8 mouse cellular contexts compared by ENCODE assay signal in the genomic region with DNA sequence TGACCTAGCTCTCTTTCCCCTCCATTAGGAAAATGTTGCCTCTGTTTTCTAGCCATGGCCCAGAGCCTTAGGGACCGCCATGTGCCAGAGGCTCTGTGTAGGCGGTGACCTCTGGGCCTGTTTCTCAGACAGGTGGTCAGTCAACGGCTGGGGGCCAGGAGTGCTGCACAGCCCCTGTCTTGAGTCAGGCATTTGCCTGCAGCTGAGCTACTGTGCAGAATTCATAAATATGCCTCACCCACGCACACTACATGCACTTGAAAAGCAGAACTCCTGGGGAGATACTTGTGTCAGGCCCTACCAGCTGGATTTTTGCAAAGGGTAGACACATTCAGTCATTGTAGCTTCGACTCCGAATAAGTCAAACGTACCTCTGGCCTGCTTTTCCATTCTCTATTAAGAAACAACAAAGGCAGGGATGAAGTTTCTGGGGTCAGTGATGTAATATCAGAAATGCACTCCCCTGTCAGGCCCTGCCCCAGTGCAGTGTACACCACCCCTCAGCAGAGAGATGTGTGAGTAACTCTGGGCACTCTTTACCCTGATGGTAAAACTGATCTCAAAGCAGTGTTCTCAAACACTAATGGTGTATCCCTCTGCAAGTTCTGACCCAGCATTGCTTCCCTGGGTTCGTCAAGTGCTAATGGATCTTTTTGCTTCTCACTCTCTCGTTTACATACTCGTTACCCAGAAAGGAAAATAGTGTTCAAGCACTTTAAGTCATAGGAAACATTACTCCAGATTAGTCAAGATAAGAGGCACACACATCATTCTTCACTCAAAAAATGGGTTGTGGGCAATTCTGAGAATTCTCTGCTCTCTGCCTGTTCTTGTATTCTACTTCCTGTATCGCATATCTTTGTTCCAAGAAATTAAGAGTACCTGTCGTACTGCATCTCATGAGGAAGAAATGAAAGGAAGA.
A peak's percentile ranks its signal among the peaks of the same experiment; 100 is the strongest.
DNase-seq lines count a peak whose midpoint lies in the region; ATAC-seq and TF ChIP-seq lines count a peak whose summit lies in the region.

No protein-coding gene starts in this region.

- TF ChIP-seq CTCF in liver, adult 2 months (IDR thresholded peaks at IDR 0.05; ENCODE audit: low read depth, low read length), result no peak

- peak overlapping the region; percentile 46; the same call in 1 of the 2 replicates for H3K4me3 ChIP-seq in liver, adult 2 months (ENCODE audit: insufficient read depth, low read depth, low read length)
- no peak overlapping the region for H3K4me3 ChIP-seq in liver, embryonic 12.5 days
- no peak overlapping the region for H3K4me3 ChIP-seq in midbrain, embryonic 15.5 days

- no peak for ATAC-seq in liver, embryonic 12.5 days
- ATAC-seq in megakaryocyte-erythroid progenitor cell, adult 5-6 weeks (replicated peaks; ENCODE audit: low FRiP score, low TSS enrichment, poor library complexity, severe bottlenecking), result peak; percentile 35
- no peak for ATAC-seq in midbrain, embryonic 15.5 days (replicated peaks)

- H3K36me3 ChIP-seq in liver, adult 2 months (ENCODE audit: control insufficient read depth, insufficient read depth, low read length), result no peaks in the 10 kb centered on the region; the same call in 1 of the 2 replicates
- no peaks in the 10 kb centered on the region for H3K36me3 ChIP-seq in liver, embryonic 12.5 days
- H3K36me3 ChIP-seq in midbrain, embryonic 15.5 days (replicated peaks), result no peaks in the 10 kb centered on the region

- no peaks in the 10 kb centered on the region for H3K27me3 ChIP-seq in liver, adult 2 months (ENCODE audit: control insufficient read depth, insufficient read depth, low read length)
- no peaks in the 10 kb centered on the region for H3K27me3 ChIP-seq in liver, embryonic 12.5 days (replicated peaks)
- no peaks in the 10 kb centered on the region for H3K27me3 ChIP-seq in midbrain, embryonic 15.5 days (replicated peaks)

- no peak overlapping the region for H3K9ac ChIP-seq in liver, adult 2 months (ENCODE audit: low read depth, low read length)
- H3K9ac ChIP-seq in liver, embryonic 12.5 days, result no peak overlapping the region
- H3K9ac ChIP-seq in midbrain, embryonic 15.5 days, result no peak overlapping the region

- WGBS in liver, adult 2 months, result 70% methylated on average over 12 of the region's 12 CpGs
- WGBS in liver, embryonic 12.5 days (ENCODE audit: insufficient replicate concordance), result 69% methylated on average over 12 of the region's 12 CpGs
- WGBS in midbrain, embryonic 15.5 days, result 74% methylated on average over 12 of the region's 12 CpGs

- no peaks in the 10 kb centered on the region; the same call in 1 of the 2 replicates for H3K79me2 ChIP-seq in liver, adult 2 months (ENCODE audit: control insufficient read depth, insufficient read depth, low read length)

- TF ChIP-seq POLR2A in liver, adult 2 months (IDR thresholded peaks at IDR 0.05; ENCODE audit: extremely low read depth, insufficient read depth, low read length), result no peak

- H3K9me3 ChIP-seq in liver, embryonic 12.5 days (replicated peaks), result no peaks in the 10 kb centered on the region
- H3K9me3 ChIP-seq in midbrain, embryonic 15.5 days, result no peaks in the 10 kb centered on the region

- H3K4me1 ChIP-seq in liver, adult 2 months (ENCODE audit: control insufficient read depth, insufficient read depth, low read length), result peaks cover 7% of the 10 kb centered on the region
- no peaks in the 10 kb centered on the region for H3K4me1 ChIP-seq in liver, embryonic 12.5 days
- peaks cover 12% of the 10 kb centered on the region for H3K4me1 ChIP-seq in midbrain, embryonic 15.5 days

- no peak overlapping the region for H3K4me2 ChIP-seq in liver, embryonic 12.5 days
- H3K4me2 ChIP-seq in midbrain, embryonic 15.5 days, result no peak overlapping the region

- peak overlapping the region; percentile 35 for H3K27ac ChIP-seq in liver, adult 2 months (replicated peaks; ENCODE audit: insufficient read depth, low read depth, low read length)
- H3K27ac ChIP-seq in liver, embryonic 12.5 days, result no peak overlapping the region
- H3K27ac ChIP-seq in midbrain, embryonic 15.5 days, result no peak overlapping the region

- DNase-seq in liver, adult 2 months (ENCODE audit: extremely low read depth, low read depth, low spot score), result no peak
- peak; percentile 21 for DNase-seq in adrenal gland, postnatal 14 days
- peak; percentile 31 for DNase-seq in heart, adult 8-10 months (ENCODE audit: low spot score)
- no peak for DNase-seq in left cerebral cortex, adult 18-20 months (ENCODE audit: low spot score in 2 of 2)
- no peak for DNase-seq in urinary bladder, postnatal 14 days (ENCODE audit: low spot score)

Comparison
In these comparisons a context has a peak if more than half of its experiments do, and no peak if none do; other contexts are left out.
1. DNase-seq: peak in adrenal gland, postnatal 14 days (single experiment) and heart, adult 8-10 months (single experiment); none in liver, adult 2 months (single experiment), left cerebral cortex, adult 18-20 months (0 of 2) and urinary bladder, postnatal 14 days (single experiment).